Mouse (Mus musculus) hindbrain, embryonic 12.5 days (tissue): ENCODE data around the gene Rhbdl1. TPM values are rescaled to one million over a fixed set of nuclear protein-coding genes. Genes with fewer than 3 reads are reported as not detected.
A peak's percentile ranks its signal among the peaks of the same experiment; 100 is the strongest.

ENCODE experiments used
- ATAC-seq: fragments of 200-750 bp; cut with Nextera tagmentation; 2 replicates; pipeline ENCODE4 v1.8.0; 2017; ENCODE audit warnings: moderate TSS enrichment; ENCODE audit not compliant: low FRiP score
- H3K27ac ChIP-seq: fragments of 300-500 bp; sonication (generic); 2 replicates; pipeline ENCODE4 v1.5.1; 2016; ENCODE audit warnings: mild to moderate bottlenecking
- H3K27me3 ChIP-seq: fragments of 300-500 bp; sonication (generic); 2 replicates; pipeline ENCODE4 v1.6.1; 2016; ENCODE audit warnings: mild to moderate bottlenecking
- H3K36me3 ChIP-seq: fragments of 300-500 bp; sonication (generic); 2 replicates; pipeline ENCODE4 v1.6.1; 2016; ENCODE audit warnings: mild to moderate bottlenecking
- H3K4me1 ChIP-seq: fragments of 300-500 bp; sonication (generic); 2 replicates; pipeline ENCODE4 v1.6.1; 2016
- H3K4me2 ChIP-seq: fragments of 300-500 bp; sonication (generic); replicated peaks from 2 replicates; pipeline ENCODE4 v1.6.1; 2016; ENCODE audit warnings: mild to moderate bottlenecking
- H3K4me3 ChIP-seq: fragments of 300-500 bp; sonication (generic); 2 replicates; pipeline ENCODE4 v1.5.1; 2016; ENCODE audit warnings: mild to moderate bottlenecking
- H3K9ac ChIP-seq: fragments of 300-500 bp; sonication (generic); 2 replicates; pipeline ENCODE4 v1.6.1; 2016; ENCODE audit warnings: mild to moderate bottlenecking, moderate library complexity
- H3K9me3 ChIP-seq: fragments of 300-500 bp; sonication (generic); replicated peaks from 2 replicates; pipeline ENCODE4 v1.6.1; 2016; ENCODE audit warnings: mild to moderate bottlenecking
- WGBS: fragments of 180-500 bp; shearing (Covaris S2); methylation state at CpG from one replicate; pipeline ENCODE4 v1.1.7; 2016; 5-methylcytosine and 5-hydroxymethylcytosine counted together
- polyA plus RNA-seq: library from polyadenylated mRNA; unstranded; fragments of >200 nt; fragmentation: Nextera tagmentation; extraction: Ambion mirVana; gene quantifications from 2 replicates; pipeline ENCODE4 v1.2.1, GENCODE M21; 2016

Gene Rhbdl1
- polyA plus RNA-seq, 1 experiment from 2014 or later = 6.1 TPM

DNA sequence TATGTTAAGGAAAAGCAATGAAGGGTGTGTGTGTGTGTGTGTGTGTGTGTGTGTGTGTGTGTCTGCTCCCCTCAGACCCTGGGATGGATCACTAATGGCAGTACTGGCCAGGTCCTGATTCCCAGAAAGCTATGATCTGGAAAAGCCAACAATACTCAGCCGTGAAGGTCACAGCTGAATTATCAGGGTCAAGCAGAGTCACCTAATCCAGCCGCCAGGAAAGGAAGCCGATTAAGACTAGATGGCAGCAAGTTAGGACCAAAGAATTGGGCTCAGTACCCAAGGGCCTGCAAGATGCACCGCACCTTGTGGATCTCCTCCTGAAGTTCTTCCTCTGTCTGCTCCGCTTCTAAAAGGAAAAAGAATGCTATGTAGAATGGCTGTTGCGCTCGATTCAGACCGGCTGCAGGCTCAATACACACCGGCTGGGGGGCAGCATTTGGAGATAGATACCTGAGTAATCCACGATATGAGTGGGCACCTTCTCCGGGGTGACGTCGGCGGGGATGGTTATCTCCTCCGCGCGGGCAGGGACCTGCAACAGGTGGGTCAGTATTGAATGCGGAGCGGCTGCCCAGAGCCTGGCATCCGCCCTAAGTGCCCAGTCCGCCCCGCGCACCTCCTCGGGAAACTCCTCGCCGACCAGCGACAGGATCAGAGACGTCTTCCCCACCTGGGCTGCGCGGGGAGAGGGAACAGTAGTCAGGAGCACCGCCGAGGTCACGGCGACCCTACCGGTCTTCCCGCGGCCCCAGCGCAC, 6.7 kb upstream of the Rhbdl1 start:
- Histone ChIP-seq H3K27me3 (no peaks in the 10 kb centered on the region), H3K36me3 (peaks cover 65% of the 10 kb centered on the region), H3K4me2 (peak overlapping the region; percentile 88), H3K9ac (peak overlapping the region; percentile 88), H3K4me3 (peak overlapping the region; percentile 86), H3K9me3 (no peaks in the 10 kb centered on the region), H3K27ac (peak overlapping the region; percentile 77), H3K4me1 (peaks cover 20% of the 10 kb centered on the region)
- 5% methylated on average over 38 of the region's 38 CpGs for WGBS
- ATAC-seq = no peak; the same call in 1 of the 2 replicates

DNA sequence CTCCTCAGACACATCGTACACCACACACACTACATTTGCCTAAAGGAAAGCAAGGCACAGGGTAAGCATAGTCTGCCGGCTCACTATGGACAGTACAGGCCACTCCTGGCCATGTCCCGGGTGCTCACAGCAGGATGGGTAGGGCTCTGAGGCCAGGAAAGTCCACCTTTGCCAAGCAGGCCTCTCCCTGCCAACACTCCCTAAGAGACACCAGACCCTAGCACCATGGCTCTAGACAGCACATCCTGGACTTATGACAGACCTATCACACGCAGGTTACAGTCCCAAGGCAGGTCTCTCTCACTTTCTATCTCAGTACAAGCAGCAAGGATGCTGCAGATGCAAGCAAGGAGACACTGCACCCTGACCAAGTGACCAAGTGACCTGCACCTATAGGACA, 6.0 kb upstream of the Rhbdl1 start:
- Histone ChIP-seq H3K4me3 (peak overlapping the region; percentile 86), H3K4me1 (peaks cover 26% of the 10 kb centered on the region), H3K9ac (peak overlapping the region; percentile 88), H3K36me3 (peaks cover 63% of the 10 kb centered on the region), H3K4me2 (peak overlapping the region; percentile 88), H3K27ac (no peak overlapping the region), H3K9me3 (no peaks in the 10 kb centered on the region), H3K27me3 (no peaks in the 10 kb centered on the region)
- no peak for ATAC-seq
- 97% methylated on average over 4 of the region's 4 CpGs for WGBS

DNA sequence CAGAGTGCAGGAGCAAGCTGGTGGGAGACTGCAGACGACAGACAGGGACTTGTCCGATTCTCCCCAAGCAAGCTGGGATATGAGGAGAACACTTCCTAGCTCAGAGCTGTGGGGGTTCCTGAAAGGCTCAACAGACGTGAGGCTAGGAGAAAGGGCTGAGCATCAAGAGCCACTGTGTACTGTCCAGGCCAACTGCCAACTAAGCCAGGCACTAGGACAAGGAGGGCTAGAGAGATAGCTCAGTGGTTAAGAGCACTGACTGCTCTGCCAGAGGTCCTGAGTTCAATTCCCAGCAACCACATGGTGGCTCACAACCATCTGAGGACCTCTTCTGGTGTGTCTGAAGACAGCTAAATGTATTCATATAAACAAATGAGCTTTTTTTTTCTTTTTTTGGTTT, 5.4 kb upstream of the Rhbdl1 start:
- no peaks in the 10 kb centered on the region for H3K9me3 ChIP-seq
- no peak for ATAC-seq
- H3K9ac ChIP-seq = no peak overlapping the region
- no peaks in the 10 kb centered on the region for H3K27me3 ChIP-seq
- no peak overlapping the region for H3K4me2 ChIP-seq
- H3K36me3 ChIP-seq = peaks cover 59% of the 10 kb centered on the region
- WGBS = 83% methylated on average over 3 of the region's 3 CpGs
- H3K4me3 ChIP-seq = no peak overlapping the region
- no peak overlapping the region for H3K27ac ChIP-seq
- peaks cover 32% of the 10 kb centered on the region for H3K4me1 ChIP-seq

DNA sequence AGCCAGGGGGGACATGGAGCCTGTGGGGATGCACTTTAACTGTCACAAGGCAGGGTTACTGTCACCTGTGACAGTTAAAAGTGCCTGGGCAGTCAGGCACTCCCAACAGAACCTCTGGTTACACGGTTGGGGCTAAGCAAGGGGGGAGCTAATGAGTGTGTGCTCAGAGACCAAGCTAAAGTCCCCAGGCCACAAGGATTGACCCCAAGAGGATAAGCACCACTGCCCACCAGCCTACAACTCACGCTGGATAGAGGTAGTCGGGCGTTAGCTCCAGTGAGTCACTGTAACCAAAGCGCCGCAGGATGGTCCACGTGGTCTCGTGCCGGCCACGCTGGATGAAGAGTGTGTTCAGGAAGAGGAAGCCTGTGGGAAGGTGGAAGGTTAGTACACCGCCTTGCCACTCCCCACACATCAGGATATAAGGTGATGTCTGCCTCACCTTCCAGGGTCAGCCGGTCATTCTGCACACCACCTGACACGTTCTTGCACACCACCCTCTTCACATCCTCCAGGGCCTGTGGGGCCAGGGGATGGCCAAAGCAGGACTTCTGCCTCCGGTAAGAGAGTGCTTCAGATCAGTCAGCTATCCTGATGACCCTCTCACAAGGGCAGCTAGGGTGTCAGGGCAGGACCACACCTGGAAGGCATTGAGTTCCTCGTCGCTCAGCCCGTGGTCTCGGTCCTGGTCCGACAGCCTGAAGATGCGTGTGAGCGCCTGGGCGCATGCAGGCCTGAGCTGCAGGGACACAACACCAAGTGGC, 4.2 kb upstream of the Rhbdl1 start, which contains the start of gene Gm20683:
Gene Gm20683, minus strand, starts transcription at position 647 of the 764 bp plus-strand sequence.
- no peak for ATAC-seq
- H3K36me3 ChIP-seq = peaks cover 56% of the 10 kb centered on the region
- H3K4me3 ChIP-seq = no peak within 1 kb of the TSS

DNA sequence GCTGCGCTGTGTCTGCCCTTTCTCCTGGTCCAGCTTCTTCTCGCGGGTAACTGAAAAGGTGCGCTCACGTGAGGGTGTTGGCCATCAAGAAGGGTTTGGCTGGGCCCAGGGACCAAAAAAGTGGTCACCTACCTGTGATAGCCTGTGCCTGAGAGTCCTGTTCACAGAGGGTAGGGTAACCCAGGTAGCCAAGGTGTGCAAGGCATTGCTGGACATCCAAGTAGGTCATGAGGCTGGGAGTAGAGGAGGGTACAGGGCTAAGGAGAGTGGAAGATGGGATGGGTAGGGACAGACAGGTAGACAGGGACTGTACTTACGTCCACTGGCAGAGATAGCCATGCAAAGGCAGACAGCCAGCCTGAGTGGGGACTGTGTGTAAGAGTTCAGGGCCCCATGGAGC, 3.4 kb upstream of the Rhbdl1 start:
- H3K4me3 ChIP-seq = no peak overlapping the region
- H3K27me3 ChIP-seq = no peaks in the 10 kb centered on the region
- peaks cover 48% of the 10 kb centered on the region for H3K36me3 ChIP-seq
- no peak overlapping the region for H3K9ac ChIP-seq
- no peaks in the 10 kb centered on the region for H3K9me3 ChIP-seq
- H3K4me1 ChIP-seq = peaks cover 51% of the 10 kb centered on the region
- no peak for ATAC-seq
- no peak overlapping the region for H3K4me2 ChIP-seq
- no peak overlapping the region for H3K27ac ChIP-seq
- WGBS = 96% methylated on average over 6 of the region's 6 CpGs

More for the DNA sequence above, 4.2 kb upstream of the Rhbdl1 start, which contains the start of gene Gm20683:
- H3K4me1 ChIP-seq = peaks cover 44% of the 10 kb centered on the region
- H3K9ac ChIP-seq = no peak within 1 kb of the TSS
- WGBS = 95% methylated on average over 22 of the region's 22 CpGs
- no peaks in the 10 kb centered on the region for H3K9me3 ChIP-seq
- no peak within 1 kb of the TSS for H3K4me2 ChIP-seq
- H3K27ac ChIP-seq = no peak within 1 kb of the TSS
- no peaks in the 10 kb centered on the region for H3K27me3 ChIP-seq

DNA sequence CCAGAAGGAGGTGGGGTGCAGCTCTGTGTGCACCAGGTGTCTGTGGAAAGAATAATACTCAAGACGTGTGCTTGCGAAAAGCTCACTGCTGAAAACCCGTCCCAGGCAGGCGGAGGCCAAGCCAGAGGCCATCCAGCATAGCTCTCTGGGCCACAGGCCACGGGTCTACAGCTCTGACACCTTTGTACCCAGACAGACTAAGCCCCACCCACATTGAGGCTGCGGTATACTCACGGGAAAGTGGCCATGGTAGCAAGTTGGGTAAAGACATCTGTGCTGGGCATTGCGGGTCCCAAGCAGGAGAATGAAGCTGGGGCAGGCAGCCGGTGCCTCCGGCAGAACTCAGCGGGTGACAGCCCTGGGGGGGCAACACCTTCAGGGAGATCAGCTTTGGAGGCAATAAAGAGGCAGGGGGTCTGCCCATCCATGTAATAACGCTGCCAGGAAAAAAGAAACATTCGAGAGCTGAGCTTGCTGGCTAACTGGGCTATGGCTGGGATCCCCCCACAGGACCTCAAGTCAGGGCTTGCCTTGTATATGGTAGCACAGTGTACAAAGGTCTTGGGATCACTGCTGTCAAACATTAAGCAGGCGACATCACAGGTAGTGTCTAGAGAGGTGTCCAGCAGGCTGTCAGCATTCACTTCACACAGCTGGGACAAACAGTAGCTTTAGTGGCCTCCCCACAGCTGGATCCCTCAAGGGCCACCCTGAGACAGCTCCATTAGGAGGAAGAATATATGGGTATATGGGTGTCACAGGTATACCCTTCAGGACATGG, 2.5 kb upstream of the Rhbdl1 start:
- no peak overlapping the region for H3K9ac ChIP-seq
- peak overlapping the region; percentile 13; the same call in 1 of the 2 replicates for H3K27ac ChIP-seq
- H3K27me3 ChIP-seq = no peaks in the 10 kb centered on the region
- H3K4me2 ChIP-seq = no peak overlapping the region
- 84% methylated on average over 14 of the region's 14 CpGs for WGBS
- H3K4me1 ChIP-seq = peaks cover 55% of the 10 kb centered on the region
- peaks cover 51% of the 10 kb centered on the region for H3K36me3 ChIP-seq
- no peak overlapping the region for H3K4me3 ChIP-seq
- no peaks in the 10 kb centered on the region for H3K9me3 ChIP-seq
- ATAC-seq = no peak

DNA sequence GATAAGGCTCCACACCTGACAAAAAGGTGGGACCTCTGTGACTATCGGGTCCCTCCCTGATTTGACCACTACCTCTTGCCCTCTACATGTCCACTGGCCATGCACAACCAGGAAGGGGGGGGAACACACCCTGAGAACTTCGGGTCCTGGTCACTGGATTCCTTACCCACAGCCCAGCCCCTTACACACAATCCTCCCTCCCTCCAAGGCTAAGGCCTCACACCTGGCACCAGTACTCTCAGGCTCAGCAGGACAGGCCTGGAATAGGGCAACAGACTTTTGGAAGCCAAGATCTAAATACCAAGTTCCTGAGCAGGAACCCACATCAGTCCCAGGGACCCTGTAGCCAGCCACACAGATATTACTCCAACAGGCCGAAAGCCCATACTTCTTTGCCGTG, 1.8 kb upstream of the Rhbdl1 start:
- Histone ChIP-seq H3K9ac (0 out of 2 replicates have a peak overlapping the region, but pooled peaks have one; percentile 13), H3K4me2 (no peak overlapping the region), H3K27me3 (no peaks in the 10 kb centered on the region), H3K27ac (peak overlapping the region; percentile 13; the same call in 1 of the 2 replicates), H3K36me3 (peaks cover 51% of the 10 kb centered on the region), H3K4me1 (peaks cover 60% of the 10 kb centered on the region), H3K4me3 (no peak overlapping the region), H3K9me3 (no peaks in the 10 kb centered on the region)
- 82% methylated on average over 4 of the region's 4 CpGs for WGBS
- no peak for ATAC-seq

DNA sequence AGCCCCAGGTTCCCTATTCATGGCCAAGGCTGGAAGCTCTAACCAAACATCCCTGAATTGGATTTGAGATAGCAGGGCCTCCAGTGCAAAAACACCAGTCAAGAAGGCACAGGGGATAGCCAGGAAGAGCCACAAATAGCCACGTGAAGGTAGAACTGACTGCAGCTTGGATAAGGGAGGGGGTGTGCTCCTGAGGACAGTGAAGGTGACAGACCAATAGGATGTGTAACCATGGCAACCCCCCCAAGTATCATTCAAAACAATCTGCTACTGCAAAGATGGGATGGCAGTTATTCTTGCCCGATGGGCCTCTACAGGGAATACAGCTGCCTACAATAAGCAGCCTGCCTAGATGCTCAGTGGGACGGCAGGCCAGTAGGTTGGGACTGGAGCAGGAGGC, 438 bp upstream of the Rhbdl1 start:
- H3K36me3 ChIP-seq = peaks cover 50% of the 10 kb centered on the region
- H3K4me3 ChIP-seq = peak overlapping the region; percentile 41
- peak overlapping the region; percentile 86 for H3K27ac ChIP-seq
- no peaks in the 10 kb centered on the region for H3K9me3 ChIP-seq
- no peak for ATAC-seq
- WGBS = 24% methylated on average over 3 of the region's 3 CpGs
- no peaks in the 10 kb centered on the region for H3K27me3 ChIP-seq
- H3K9ac ChIP-seq = peak overlapping the region; percentile 80
- H3K4me1 ChIP-seq = peaks cover 55% of the 10 kb centered on the region
- H3K4me2 ChIP-seq = peak overlapping the region; percentile 82

DNA sequence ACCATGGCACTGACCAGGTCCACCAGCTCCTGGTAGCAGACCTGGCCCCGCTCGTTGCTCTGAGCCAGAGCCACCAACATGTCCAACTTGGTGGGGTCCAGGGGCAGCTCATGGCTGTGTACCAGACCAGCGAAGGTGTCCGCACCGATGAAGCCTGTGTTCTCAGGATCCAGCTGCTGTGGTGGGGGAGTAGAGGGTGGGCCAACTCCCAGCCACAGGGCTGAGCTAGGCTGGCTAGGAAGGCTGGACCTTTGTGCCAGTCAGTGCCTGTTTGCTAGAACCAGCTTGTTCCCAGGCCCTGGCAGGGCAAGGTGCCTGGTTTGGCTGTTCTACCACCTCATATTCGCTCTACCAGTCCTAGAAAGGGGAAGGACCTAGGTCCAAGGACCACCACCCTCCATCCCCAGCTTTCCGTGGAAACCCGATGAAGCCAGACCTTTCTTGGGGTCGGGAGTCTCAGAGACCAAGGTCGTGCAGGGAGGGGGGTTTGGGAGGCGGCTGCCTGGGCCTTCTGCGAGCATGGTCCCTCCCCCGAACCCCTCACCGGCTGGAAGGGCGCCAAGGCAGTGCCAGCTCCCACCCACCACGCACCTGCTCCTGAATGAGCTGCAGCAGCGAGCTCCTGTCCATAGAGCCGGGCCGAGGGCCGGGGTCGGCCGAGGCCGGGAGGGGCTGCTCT, 559 bp downstream of the Rhbdl1 start:
- peak overlapping the region; percentile 41 for H3K4me3 ChIP-seq
- no peaks in the 10 kb centered on the region for H3K27me3 ChIP-seq
- H3K9ac ChIP-seq = peak overlapping the region; percentile 80
- no peaks in the 10 kb centered on the region for H3K9me3 ChIP-seq
- ATAC-seq = no peak
- peaks cover 62% of the 10 kb centered on the region for H3K4me1 ChIP-seq
- peaks cover 42% of the 10 kb centered on the region for H3K36me3 ChIP-seq
- H3K4me2 ChIP-seq = peak overlapping the region; percentile 82
- WGBS = 25% methylated on average over 22 of the region's 23 CpGs
- H3K27ac ChIP-seq = peak overlapping the region; percentile 86

DNA sequence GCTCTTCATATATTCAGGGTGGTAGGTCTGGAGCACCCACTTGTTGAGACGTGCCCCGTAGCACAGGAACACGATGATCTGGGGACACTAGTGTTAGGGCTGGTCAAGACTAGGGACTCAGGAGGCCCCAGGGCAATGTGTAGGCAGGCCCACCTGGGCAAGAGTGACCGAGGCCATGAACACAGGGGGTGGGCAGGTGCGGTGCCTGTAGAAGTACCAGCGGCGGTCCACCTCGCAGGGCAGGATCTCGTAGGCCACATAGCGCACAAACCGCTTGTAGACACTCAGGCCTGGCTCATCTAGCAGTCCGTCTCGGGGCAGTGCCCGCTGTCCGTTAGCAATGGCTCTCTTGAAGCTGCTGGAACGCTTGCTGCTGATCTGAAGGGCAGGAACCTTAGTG, 1.3 kb downstream of the Rhbdl1 start:
- H3K9ac ChIP-seq = peak overlapping the region; percentile 80; the same call in 1 of the 2 replicates
- H3K27ac ChIP-seq = peak overlapping the region; percentile 86; the same call in 1 of the 2 replicates
- peaks cover 69% of the 10 kb centered on the region for H3K4me1 ChIP-seq
- peak overlapping the region; percentile 89; the same call in 1 of the 2 replicates for H3K4me2 ChIP-seq
- no peaks in the 10 kb centered on the region for H3K27me3 ChIP-seq
- peaks cover 42% of the 10 kb centered on the region for H3K36me3 ChIP-seq
- WGBS = 95% methylated on average over 16 of the region's 16 CpGs
- no peaks in the 10 kb centered on the region for H3K9me3 ChIP-seq
- no peak for ATAC-seq
- no peak overlapping the region for H3K4me3 ChIP-seq

DNA sequence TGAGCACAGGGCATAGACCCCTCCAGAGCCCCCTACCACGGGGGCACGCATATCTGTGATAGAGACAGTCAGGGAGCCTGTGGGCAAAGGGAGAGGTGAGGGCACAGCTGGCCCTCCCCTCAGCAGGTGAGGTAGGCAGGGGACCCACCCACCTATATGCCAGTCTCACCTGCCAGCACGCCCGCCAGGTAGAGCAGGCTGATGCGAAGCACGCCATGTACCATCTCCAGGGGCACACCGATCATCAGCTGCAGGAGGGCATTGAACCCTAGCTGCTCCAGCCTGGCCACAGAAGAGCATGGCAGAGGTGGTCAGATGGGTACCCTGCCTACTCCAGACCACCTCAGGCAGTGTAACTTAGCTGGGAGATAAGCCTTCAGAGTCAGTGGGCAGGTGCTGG, 1.8 kb downstream of the Rhbdl1 start:
- H3K36me3 ChIP-seq = peaks cover 42% of the 10 kb centered on the region
- peaks cover 74% of the 10 kb centered on the region for H3K4me1 ChIP-seq
- no peak for ATAC-seq
- WGBS = 93% methylated on average over 7 of the region's 7 CpGs
- H3K27me3 ChIP-seq = no peaks in the 10 kb centered on the region
- H3K9ac ChIP-seq = peak overlapping the region; percentile 84
- no peaks in the 10 kb centered on the region for H3K9me3 ChIP-seq
- 0 out of 2 replicates have a peak overlapping the region, but pooled peaks have one; percentile 73 for H3K4me3 ChIP-seq
- H3K4me2 ChIP-seq = peak overlapping the region; percentile 89; the same call in 1 of the 2 replicates
- H3K27ac ChIP-seq = no peak overlapping the region
